Mouse (Mus musculus) right cerebral cortex, postnatal 10 days (tissue): ENCODE measurements at regions not wholly inside any gene's neighbourhood (a gene's known extent, or its start where the extent isn't known, plus 50 kb on each side); places are given as distances from the start of the nearest gene placed in this dataset.
"Not testable (repeated sequence)": the region's sequence is repeated elsewhere in the genome, so short reads cannot be mapped to it uniquely, and the experiment has no call there.

Experiments
- DNase-seq, 2 experiments: peaks; one replicate each; pipeline ENCODE4 v3.0.0; 2021; ENCODE audit warnings: low spot score in 2 of 2

- DNase-seq, result no peak
Measured at GRCm38 (mm10) chr14:86315974-86316373, 825.1 kb downstream of the Diaph3 start.

GRCm38 (mm10) chr14:86308949-86309543 is 832.0 kb downstream of the Diaph3 start:
- no peak for DNase-seq

- DNase-seq, result peak; percentile 54 to 70
Measured at GRCm38 (mm10) chr14:86307806-86308205, 833.2 kb downstream of the Diaph3 start.

- no peak for DNase-seq
Measured at GRCm38 (mm10) chr14:86301666-86302065, 839.4 kb downstream of the Diaph3 start.

- no peak for DNase-seq
Measured at GRCm38 (mm10) chr14:86300811-86301210, 840.2 kb downstream of the Diaph3 start.

GRCm38 (mm10) chr14:86297991-86298390 is 843.0 kb downstream of the Diaph3 start:
- no peak for DNase-seq

GRCm38 (mm10) chr14:86294606-86295005 is 846.4 kb downstream of the Diaph3 start:
- DNase-seq, result not testable (repeated sequence)

GRCm38 (mm10) chr14:86293804-86294203 is 847.2 kb downstream of the Diaph3 start:
- DNase-seq, result no peak

GRCm38 (mm10) chr14:86293371-86293770 is 847.7 kb downstream of the Diaph3 start:
- DNase-seq, result no peak

- no peak for DNase-seq
Measured at GRCm38 (mm10) chr14:86290556-86290955, 850.5 kb downstream of the Diaph3 start.

- no peak for DNase-seq
Measured at GRCm38 (mm10) chr14:86261640-86262230, 879.3 kb downstream of the Diaph3 start.

GRCm38 (mm10) chr14:86254196-86254595 is 886.8 kb downstream of the Diaph3 start:
- no peak for DNase-seq

- DNase-seq, result no peak
Measured at GRCm38 (mm10) chr14:86251617-86252016, 889.4 kb downstream of the Diaph3 start.

- peak; percentile 35 to 57 for DNase-seq
Measured at GRCm38 (mm10) chr14:86247686-86248085, 893.3 kb downstream of the Diaph3 start.

- DNase-seq, result no peak
Measured at GRCm38 (mm10) chr14:86246770-86247169, 894.3 kb downstream of the Diaph3 start.

- no peak for DNase-seq
Measured at GRCm38 (mm10) chr14:86243662-86244061, 897.4 kb downstream of the Diaph3 start.

GRCm38 (mm10) chr14:86242836-86243235 is 898.2 kb downstream of the Diaph3 start:
- DNase-seq, result no peak

GRCm38 (mm10) chr14:86239090-86239489 is 901.9 kb downstream of the Diaph3 start:
- DNase-seq, result no peak

GRCm38 (mm10) chr14:86233305-86233704 is 907.7 kb downstream of the Diaph3 start:
- no peak for DNase-seq

GRCm38 (mm10) chr14:86230609-86231008 is 910.4 kb downstream of the Diaph3 start:
- no peak for DNase-seq

- no peak for DNase-seq
Measured at GRCm38 (mm10) chr14:86229755-86230154, 911.3 kb downstream of the Diaph3 start.

GRCm38 (mm10) chr14:86215711-86216110 is 925.3 kb downstream of the Diaph3 start:
- DNase-seq, result no peak

GRCm38 (mm10) chr14:86211654-86212053 is 929.4 kb downstream of the Diaph3 start:
- no peak for DNase-seq

- no peak for DNase-seq
Measured at GRCm38 (mm10) chr14:86204582-86204981, 936.5 kb downstream of the Diaph3 start.
